Mouse (Mus musculus): ENCODE data around the gene Med27. TPM values are rescaled to one million over a fixed set of nuclear protein-coding genes. Genes with fewer than 3 reads are reported as not detected.

Med27 gene
- polyA plus RNA-seq, 1 experiment, result 73.2 TPM

DNA sequence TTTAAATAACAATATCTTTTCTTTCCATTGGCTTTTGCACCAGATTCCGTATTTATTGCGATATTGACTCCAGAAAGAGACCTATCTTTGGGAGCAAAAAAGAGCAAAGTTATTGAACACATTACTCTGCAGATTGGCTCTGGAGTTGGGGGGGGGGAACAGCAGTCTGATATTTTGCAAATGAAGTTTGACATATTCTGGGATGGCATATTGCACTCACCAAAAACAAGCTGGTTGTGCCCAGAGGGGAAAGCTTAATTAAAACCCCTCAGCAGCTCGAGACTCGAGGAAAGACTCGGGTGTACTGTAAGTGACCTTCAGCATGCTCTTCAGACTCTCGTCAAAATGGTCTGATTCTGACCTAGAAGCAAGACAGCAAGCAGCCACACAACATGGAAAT lies 25.8 kb upstream of the Med27 start:
- Histone ChIP-seq H3K27me3 (ENCODE audit: control insufficient read depth, insufficient read depth, low read length) (no peaks in the 10 kb centered on the region), H3K36me3 (ENCODE audit: control insufficient read depth, insufficient read depth, low read length) (no peaks in the 10 kb centered on the region), H3K27ac (ENCODE audit: control insufficient read depth, insufficient read depth, low read length) (no peak overlapping the region), H3K4me3 (ENCODE audit: control insufficient read depth, insufficient read depth, low read length) (no peak overlapping the region), H3K4me1 (replicated peaks; ENCODE audit: control insufficient read depth, insufficient read depth, low read length) (no peaks in the 10 kb centered on the region)
- DNase-seq, result no peak
- TF ChIP-seq POLR2A (IDR thresholded peaks at IDR 0.05; ENCODE audit: control insufficient read depth, extremely low read depth, insufficient read depth, low read length, poor library complexity) (no peak), CTCF (IDR thresholded peaks at IDR 0.05; ENCODE audit: borderline replicate concordance, control insufficient read depth, extremely low read depth, insufficient read depth, low read length, poor library complexity) (no peak)
- 87% methylated on average over 6 of the region's 6 CpGs for WGBS

DNA sequence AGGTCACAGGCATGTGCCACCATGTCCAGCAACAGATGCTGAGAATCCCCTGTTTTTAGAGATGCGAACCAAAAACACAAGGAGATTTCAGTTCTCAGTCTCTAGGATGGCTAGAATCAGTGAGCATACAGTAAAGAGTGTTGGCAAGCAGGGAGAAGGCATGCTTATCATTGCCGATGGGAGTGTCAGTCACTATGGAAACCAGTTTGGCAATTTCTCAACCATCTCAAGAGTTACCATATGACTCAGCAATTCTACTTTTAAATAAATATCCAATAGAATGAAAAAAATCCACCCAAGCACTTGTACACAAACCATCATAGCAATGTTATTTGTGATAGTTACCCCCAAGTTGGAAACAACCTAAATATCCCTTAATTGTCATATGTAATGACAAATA lies 22.2 kb upstream of the Med27 start:
- H3K27ac ChIP-seq (ENCODE audit: control insufficient read depth, insufficient read depth, low read length), result no peak overlapping the region
- H3K4me1 ChIP-seq (replicated peaks; ENCODE audit: control insufficient read depth, insufficient read depth, low read length), result no peaks in the 10 kb centered on the region
- DNase-seq, result no peak
- no peak for TF ChIP-seq CTCF (IDR thresholded peaks at IDR 0.05; ENCODE audit: borderline replicate concordance, control insufficient read depth, extremely low read depth, insufficient read depth, low read length, poor library complexity)
- TF ChIP-seq POLR2A (IDR thresholded peaks at IDR 0.05; ENCODE audit: control insufficient read depth, extremely low read depth, insufficient read depth, low read length, poor library complexity), result no peak
- no peaks in the 10 kb centered on the region for H3K36me3 ChIP-seq (ENCODE audit: control insufficient read depth, insufficient read depth, low read length)
- WGBS, result 87% methylated on average over 2 of the region's 2 CpGs
- H3K27me3 ChIP-seq (ENCODE audit: control insufficient read depth, insufficient read depth, low read length), result no peaks in the 10 kb centered on the region
- no peak overlapping the region for H3K4me3 ChIP-seq (ENCODE audit: control insufficient read depth, insufficient read depth, low read length)

DNA sequence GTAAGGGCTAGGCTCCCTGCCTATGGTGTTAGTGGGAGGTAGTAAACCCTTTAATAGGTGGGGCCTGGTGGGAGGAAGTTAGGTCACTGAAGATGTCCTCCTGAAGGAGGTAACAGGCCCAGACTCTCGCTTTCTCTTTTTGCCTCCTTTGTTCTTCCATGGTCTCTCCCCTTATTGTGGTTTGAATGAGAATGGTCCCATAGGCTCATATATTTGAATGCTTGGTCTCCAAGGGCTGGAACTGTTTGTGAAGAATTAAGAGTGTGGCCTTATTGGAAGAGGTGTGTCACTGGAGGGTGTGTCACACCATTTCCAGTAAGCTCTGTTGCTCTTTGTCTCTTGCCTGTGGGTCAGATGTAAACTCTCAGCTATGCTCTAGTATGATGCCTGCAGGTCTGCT lies 16.1 kb upstream of the Med27 start:
- DNase-seq, result no peak
- WGBS, result 87% methylated on average over 1 of the region's 1 CpGs
- TF ChIP-seq POLR2A (IDR thresholded peaks at IDR 0.05; ENCODE audit: control insufficient read depth, extremely low read depth, insufficient read depth, low read length, poor library complexity) (no peak), CTCF (IDR thresholded peaks at IDR 0.05; ENCODE audit: borderline replicate concordance, control insufficient read depth, extremely low read depth, insufficient read depth, low read length, poor library complexity) (no peak)
- H3K4me1 ChIP-seq (replicated peaks; ENCODE audit: control insufficient read depth, insufficient read depth, low read length), result no peaks in the 10 kb centered on the region
- no peaks in the 10 kb centered on the region for H3K27me3 ChIP-seq (ENCODE audit: control insufficient read depth, insufficient read depth, low read length)
- H3K4me3 ChIP-seq (ENCODE audit: control insufficient read depth, insufficient read depth, low read length), result no peak overlapping the region
- H3K36me3 ChIP-seq (ENCODE audit: control insufficient read depth, insufficient read depth, low read length), result no peaks in the 10 kb centered on the region
- no peak overlapping the region for H3K27ac ChIP-seq (ENCODE audit: control insufficient read depth, insufficient read depth, low read length)

DNA sequence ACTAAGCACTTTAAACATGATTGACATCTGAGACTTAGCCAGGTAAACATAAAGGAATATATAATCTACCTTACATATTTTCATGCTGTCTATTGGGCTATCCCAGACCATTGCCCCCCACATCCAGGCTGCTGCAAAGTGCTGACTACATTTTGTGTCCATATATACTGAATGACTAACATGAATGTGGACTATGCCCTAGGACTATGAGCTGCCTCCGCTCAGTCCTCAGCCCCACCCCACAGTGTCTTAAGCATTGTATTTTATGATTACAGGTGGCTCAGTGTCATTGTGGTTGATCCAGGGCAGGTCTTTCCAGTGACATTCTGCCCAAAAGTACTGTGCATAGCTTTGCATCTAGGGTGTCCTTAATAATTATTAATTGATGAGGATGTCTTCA lies 8.2 kb upstream of the Med27 start:
- Histone ChIP-seq H3K27me3 (ENCODE audit: control insufficient read depth, insufficient read depth, low read length) (no peaks in the 10 kb centered on the region), H3K36me3 (ENCODE audit: control insufficient read depth, insufficient read depth, low read length) (no peaks in the 10 kb centered on the region), H3K27ac (ENCODE audit: control insufficient read depth, insufficient read depth, low read length) (no peak overlapping the region), H3K4me3 (ENCODE audit: control insufficient read depth, insufficient read depth, low read length) (no peak overlapping the region), H3K4me1 (replicated peaks; ENCODE audit: control insufficient read depth, insufficient read depth, low read length) (no peaks in the 10 kb centered on the region)
- no peak for DNase-seq
- 88% methylated on average over 1 of the region's 1 CpGs for WGBS
- TF ChIP-seq CTCF (IDR thresholded peaks at IDR 0.05; ENCODE audit: borderline replicate concordance, control insufficient read depth, extremely low read depth, insufficient read depth, low read length, poor library complexity), result no peak
- TF ChIP-seq POLR2A (IDR thresholded peaks at IDR 0.05; ENCODE audit: control insufficient read depth, extremely low read depth, insufficient read depth, low read length, poor library complexity), result no peak

DNA sequence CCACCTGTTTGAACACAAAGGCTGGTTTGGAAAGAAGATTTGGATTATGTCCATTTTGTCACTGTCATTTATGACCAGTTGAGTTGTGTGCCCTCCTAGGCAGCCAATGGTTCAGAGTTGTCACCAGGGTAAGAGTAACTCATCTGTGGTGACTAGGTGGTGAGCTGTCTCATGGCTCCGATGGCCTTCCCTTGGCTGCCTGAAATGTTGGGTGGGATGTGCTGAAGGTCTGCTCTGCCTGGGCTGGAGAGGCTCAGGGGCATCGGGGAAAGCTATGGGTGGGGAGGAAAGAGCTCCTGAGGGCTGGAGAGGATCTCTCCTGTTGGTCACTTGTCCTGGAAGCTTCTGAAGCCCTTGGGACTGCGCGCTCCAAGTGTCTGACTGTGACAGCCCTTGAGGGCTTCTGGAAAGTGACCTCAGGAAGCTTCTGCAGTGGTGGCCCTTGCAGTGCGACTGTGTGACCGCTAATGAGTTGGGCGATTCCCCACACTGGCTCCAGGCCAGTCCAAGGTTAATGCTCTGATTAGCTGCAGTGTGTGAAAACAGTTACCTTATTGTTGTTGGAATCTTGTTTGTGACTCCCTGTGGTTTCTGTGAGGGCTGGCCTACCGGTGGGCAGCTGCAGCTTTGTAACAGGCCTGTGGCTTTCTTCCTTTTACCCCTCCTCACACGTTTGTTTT lies 12.2 kb downstream of the Med27 start:
- Histone ChIP-seq H3K4me1 (replicated peaks; ENCODE audit: control insufficient read depth, insufficient read depth, low read length) (no peaks in the 10 kb centered on the region), H3K4me3 (ENCODE audit: control insufficient read depth, insufficient read depth, low read length) (no peak overlapping the region), H3K27me3 (ENCODE audit: control insufficient read depth, insufficient read depth, low read length) (no peaks in the 10 kb centered on the region), H3K36me3 (ENCODE audit: control insufficient read depth, insufficient read depth, low read length) (no peaks in the 10 kb centered on the region), H3K27ac (ENCODE audit: control insufficient read depth, insufficient read depth, low read length) (no peak overlapping the region)
- DNase-seq, result no peak
- TF ChIP-seq POLR2A (IDR thresholded peaks at IDR 0.05; ENCODE audit: control insufficient read depth, extremely low read depth, insufficient read depth, low read length, poor library complexity), result no peak
- no peak for TF ChIP-seq CTCF (IDR thresholded peaks at IDR 0.05; ENCODE audit: borderline replicate concordance, control insufficient read depth, extremely low read depth, insufficient read depth, low read length, poor library complexity)
- WGBS, result 87% methylated on average over 9 of the region's 9 CpGs

DNA sequence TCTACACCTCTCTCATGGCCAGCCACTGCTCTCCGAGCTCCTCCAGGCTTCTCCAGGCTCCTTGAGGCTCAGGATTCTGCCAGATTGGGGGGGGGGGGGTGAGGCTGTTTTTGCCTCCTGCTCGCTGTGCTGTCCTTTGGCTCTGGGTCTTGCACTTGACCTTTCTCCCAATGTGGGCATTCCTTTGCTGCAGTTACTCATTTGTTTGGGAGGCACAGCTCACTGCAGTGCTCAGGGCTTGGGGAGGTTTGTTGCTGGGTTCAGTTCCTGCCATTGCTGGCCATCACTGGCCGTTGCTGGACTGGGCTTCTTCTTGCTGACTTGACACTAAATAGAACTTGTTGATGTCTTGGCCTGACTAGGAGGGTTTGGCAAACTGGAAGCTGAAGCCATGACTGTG lies 14.3 kb downstream of the Med27 start:
- TF ChIP-seq CTCF (IDR thresholded peaks at IDR 0.05; ENCODE audit: borderline replicate concordance, control insufficient read depth, extremely low read depth, insufficient read depth, low read length, poor library complexity) (no peak), POLR2A (IDR thresholded peaks at IDR 0.05; ENCODE audit: control insufficient read depth, extremely low read depth, insufficient read depth, low read length, poor library complexity) (no peak)
- DNase-seq, result no peak
- WGBS, result 93% methylated on average over 3 of the region's 3 CpGs
- Histone ChIP-seq H3K4me1 (replicated peaks; ENCODE audit: control insufficient read depth, insufficient read depth, low read length) (peaks cover 8% of the 10 kb centered on the region), H3K27ac (ENCODE audit: control insufficient read depth, insufficient read depth, low read length) (no peak overlapping the region), H3K27me3 (ENCODE audit: control insufficient read depth, insufficient read depth, low read length) (no peaks in the 10 kb centered on the region), H3K4me3 (ENCODE audit: control insufficient read depth, insufficient read depth, low read length) (no peak overlapping the region), H3K36me3 (ENCODE audit: control insufficient read depth, insufficient read depth, low read length) (no peaks in the 10 kb centered on the region)
